Mouse (Mus musculus): ENCODE data around the gene Nin.

Nin gene

GRCm38 (mm10) chr12:69968154-69968553 lies 145.4 kb downstream of the Nin start:
- TF ChIP-seq GATA4 (IDR thresholded peaks at IDR 0.05; ENCODE audit: insufficient replicate concordance, low read length): no peak

- no peak for TF ChIP-seq GATA4 (IDR thresholded peaks at IDR 0.05; ENCODE audit: insufficient replicate concordance, low read length)
These were observed 146.4 kb downstream of the Nin start for GRCm38 (mm10) chr12:69967112-69967511.

- TF ChIP-seq GATA4 (IDR thresholded peaks at IDR 0.05; ENCODE audit: insufficient replicate concordance, low read length): no peak
These were observed 147.4 kb downstream of the Nin start for GRCm38 (mm10) chr12:69966071-69966470.

GRCm38 (mm10) chr12:69965644-69966043 lies 147.9 kb downstream of the Nin start:
- no peak for TF ChIP-seq GATA4 (IDR thresholded peaks at IDR 0.05; ENCODE audit: insufficient replicate concordance, low read length)

- TF ChIP-seq GATA4 (IDR thresholded peaks at IDR 0.05; ENCODE audit: insufficient replicate concordance, low read length): no peak
These were observed 150.4 kb downstream of the Nin start for GRCm38 (mm10) chr12:69963141-69963540.

- TF ChIP-seq GATA4 (IDR thresholded peaks at IDR 0.05; ENCODE audit: insufficient replicate concordance, low read length): no peak
These were observed 151.0 kb downstream of the Nin start for GRCm38 (mm10) chr12:69962468-69962867.

Data from liver, adult (tissue).